Mouse (Mus musculus) stomach, embryonic 15.5 days (tissue): ENCODE measurements around the gene Tmsb15a. TPM values are rescaled to one million over a fixed set of nuclear protein-coding genes. Genes with fewer than 3 reads are reported as not detected.

Experiments
- ATAC-seq: fragments of 200-750 bp; cut with Nextera tagmentation; 2 replicates; pipeline ENCODE4 v1.8.0; 2017; ENCODE audit warnings: low read depth, moderate number of reproducible peaks, moderate TSS enrichment; ENCODE audit not compliant: insufficient read depth, low FRiP score
- H3K27ac ChIP-seq: fragments of 300-500 bp; sonication (generic); 2 replicates; pipeline ENCODE4 v1.5.1; 2015; ENCODE audit warnings: mild to moderate bottlenecking, inconsistent platforms
- H3K27me3 ChIP-seq: fragments of 300-500 bp; sonication (generic); replicated peaks from 2 replicates; pipeline ENCODE4 v1.6.1; 2015; ENCODE audit warnings: inconsistent platforms
- H3K36me3 ChIP-seq: fragments of 300-500 bp; sonication (generic); 2 replicates; pipeline ENCODE4 v1.6.1; 2015; ENCODE audit warnings: inconsistent platforms
- H3K4me1 ChIP-seq: fragments of 300-500 bp; sonication (generic); 2 replicates; pipeline ENCODE4 v1.6.1; 2015; ENCODE audit warnings: inconsistent platforms
- H3K4me2 ChIP-seq: fragments of 300-500 bp; sonication (generic); 2 replicates; pipeline ENCODE4 v1.6.1; 2015; ENCODE audit warnings: mild to moderate bottlenecking, inconsistent platforms
- H3K4me3 ChIP-seq: fragments of 300-500 bp; sonication (generic); replicated peaks from 2 replicates; pipeline ENCODE4 v1.5.1; 2015; ENCODE audit warnings: inconsistent platforms
- H3K9ac ChIP-seq: fragments of 300-500 bp; sonication (generic); 2 replicates; pipeline ENCODE4 v1.6.1; 2015; ENCODE audit warnings: inconsistent platforms
- H3K9me3 ChIP-seq: fragments of 300-500 bp; sonication (generic); 2 replicates; pipeline ENCODE4 v1.6.1; 2016; ENCODE audit warnings: inconsistent platforms
- WGBS: fragments of 180-500 bp; shearing (Covaris S2); methylation state at CpG from one replicate; pipeline ENCODE4 v1.1.7; 2015; 5-methylcytosine and 5-hydroxymethylcytosine counted together
- microRNA-seq: library from miRNA; unstranded; fragments of <30 nt; microRNA quantifications from one replicate; pipeline ENCODE4, GENCODE M21; 2016
- polyA plus RNA-seq: library from polyadenylated mRNA; unstranded; fragments of >200 nt; fragmentation: Nextera tagmentation; extraction: Ambion mirVana; gene quantifications from 2 replicates; pipeline ENCODE4 v1.2.1, GENCODE M21; 2015

Gene Tmsb15a
- polyA plus RNA-seq, 1 experiment from 2014 or later = not detected

GRCm38 (mm10) chrX:135693633-135694032 is 31.4 kb downstream of the Tmsb15a start, which contains the start of gene Tcp11x2:
Gene Tcp11x2 (minus strand): TSS chrX:135693790.
- no peak within 1 kb of the TSS for H3K4me3 ChIP-seq
- no peak within 1 kb of the TSS for H3K4me2 ChIP-seq
- H3K27me3 ChIP-seq = no peaks in the 10 kb centered on the region
- no peak within 1 kb of the TSS for H3K9ac ChIP-seq
- 65% methylated on average over 1 of the region's 1 CpGs for WGBS
- no peaks in the 10 kb centered on the region for H3K4me1 ChIP-seq
- no peak within 1 kb of the TSS for H3K27ac ChIP-seq
- no peaks in the 10 kb centered on the region for H3K36me3 ChIP-seq
- no peak for ATAC-seq
- no peaks in the 10 kb centered on the region for H3K9me3 ChIP-seq

GRCm38 (mm10) chrX:135687802-135688201 is 37.3 kb downstream of the Tmsb15a start:
- Histone ChIP-seq H3K9ac (no peak overlapping the region), H3K4me3 (no peak overlapping the region), H3K27ac (no peak overlapping the region), H3K4me1 (no peaks in the 10 kb centered on the region), H3K36me3 (no peaks in the 10 kb centered on the region), H3K9me3 (no peaks in the 10 kb centered on the region), H3K4me2 (no peak overlapping the region), H3K27me3 (no peaks in the 10 kb centered on the region)
- ATAC-seq = no peak
- 59% methylated on average over 3 of the region's 3 CpGs for WGBS

DNA sequence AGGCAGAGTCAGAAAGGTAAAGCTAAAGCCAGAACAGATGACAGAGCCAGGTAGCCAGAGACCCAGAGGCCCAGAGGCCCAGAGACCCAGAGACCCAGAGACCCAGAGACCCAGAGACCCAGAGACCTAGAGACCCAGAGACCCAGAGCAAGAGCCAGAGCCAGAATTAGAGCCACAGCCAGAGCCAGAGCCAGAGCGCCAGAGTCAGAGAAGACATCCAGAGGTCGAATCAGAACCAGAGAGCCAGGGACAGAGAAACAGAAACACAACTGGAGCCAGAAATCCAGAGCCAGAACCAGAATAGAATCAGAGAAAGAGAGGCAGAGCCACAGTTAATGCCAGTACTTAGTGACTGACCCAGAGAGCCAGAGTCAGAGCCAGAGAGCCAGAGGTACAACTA is 43.2 kb downstream of the Tmsb15a start:
- Histone ChIP-seq H3K4me1 (no peaks in the 10 kb centered on the region), H3K9ac (no peak overlapping the region), H3K36me3 (no peaks in the 10 kb centered on the region), H3K27me3 (no peaks in the 10 kb centered on the region), H3K27ac (no peak overlapping the region), H3K4me3 (no peak overlapping the region), H3K4me2 (no peak overlapping the region), H3K9me3 (no peaks in the 10 kb centered on the region)
- ATAC-seq = no peak
- WGBS = 80% methylated on average over 2 of the region's 2 CpGs

Small RNAs within 50 kb of the gene (microRNA-seq; reads per million reads assigned to microRNA genes)
- gene Mir7646 = not detected

Other genes with a start within 250 kb of the Tmsb15a start
- gene AV320801, start 230.7 kb downstream of the Tmsb15a start, polyA plus RNA-seq = not detected in 2 replicates
- 0.19 TPM in 1 of 2 replicates, not detected in the other for gene Nxf7, start 126.5 kb downstream of the Tmsb15a start, polyA plus RNA-seq
- gene Prame, start 97.6 kb downstream of the Tmsb15a start, polyA plus RNA-seq = not detected in 2 replicates
- gene Tcp11x2, start 31.5 kb downstream of the Tmsb15a start, polyA plus RNA-seq = not detected in 2 replicates
- 8.0 and 9.4 TPM in 2 replicates for gene Armcx5, start 17.5 kb upstream of the Tmsb15a start, polyA plus RNA-seq
- 32.8 and 36.1 TPM in 2 replicates for gene Gprasp1, start 17.5 kb upstream of the Tmsb15a start, polyA plus RNA-seq
- gene Bhlhb9, start 72.3 kb upstream of the Tmsb15a start, polyA plus RNA-seq = 41.6 and 43.3 TPM in 2 replicates
- 22.4 and 24.8 TPM in 2 replicates for gene Gprasp2, start 113.8 kb upstream of the Tmsb15a start, polyA plus RNA-seq